Mouse (Mus musculus): ENCODE measurements at regions not wholly inside any gene's neighbourhood (a gene's known extent, or its start where the extent isn't known, plus 50 kb on each side); places are given as distances from the start of the nearest gene placed in this dataset.

DNA sequence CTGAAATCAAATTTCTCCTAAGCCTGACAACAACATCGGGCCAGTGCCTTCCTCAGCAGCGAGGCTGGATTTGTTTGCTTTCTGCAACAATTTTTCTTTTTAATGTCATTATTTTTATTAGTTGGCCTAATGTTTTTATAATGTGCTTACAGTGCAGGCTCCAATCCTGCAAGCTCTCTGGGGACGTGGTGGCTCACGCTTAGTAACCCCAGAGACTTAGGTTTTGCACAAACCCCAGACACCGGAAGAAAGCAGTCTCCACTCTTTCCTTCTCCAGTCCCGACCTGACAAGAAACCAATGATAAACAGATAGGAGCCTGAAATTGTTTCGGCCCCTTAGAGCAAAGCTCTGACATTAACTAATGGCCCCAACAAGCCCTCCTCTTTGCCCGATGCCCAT lies 184.7 kb upstream of the Spaca1 start:
- Histone ChIP-seq H3K27ac (ENCODE audit: control insufficient read depth, low read depth, low read length) (no peak overlapping the region), H3K4me3 (ENCODE audit: control insufficient read depth in 1 of 2, insufficient read depth in 1 of 2, low read depth in 2 of 2, low read length in 2 of 2) (no peak overlapping the region), H3K4me1 (ENCODE audit: control insufficient read depth in 1 of 2, insufficient read depth in 2 of 2, low read length in 2 of 2) (no peaks in the 10 kb centered on the region), H3K27me3 (ENCODE audit: control insufficient read depth in 1 of 2, insufficient read depth in 2 of 2, low read length in 2 of 2) (no peaks in the 10 kb centered on the region), H3K9ac (ENCODE audit: control insufficient read depth, low read depth, low read length, poor library complexity, severe bottlenecking) (no peak overlapping the region), H3K36me3 (ENCODE audit: control insufficient read depth in 1 of 2, insufficient read depth in 2 of 2, low read length in 2 of 2) (no peaks in the 10 kb centered on the region), H3K79me2 (ENCODE audit: control insufficient read depth, insufficient read depth, low read length, poor library complexity) (no peaks in the 10 kb centered on the region), H3K9me3 (replicated peaks; ENCODE audit: insufficient read depth, low read length) (no peaks in the 10 kb centered on the region)
- no peak for TF ChIP-seq EP300 (IDR thresholded peaks at IDR 0.05; ENCODE audit: low read depth in 1 of 2, low read length in 2 of 2)
- no peak for TF ChIP-seq ELF1 (IDR thresholded peaks at IDR 0.05; ENCODE audit: low read depth, low read length)
- TF ChIP-seq E2F4 (IDR thresholded peaks at IDR 0.05; ENCODE audit: borderline replicate concordance, low read depth, low read length), result no peak
- TF ChIP-seq POLR2AphosphoS5 (IDR thresholded peaks at IDR 0.05; ENCODE audit: borderline replicate concordance, low read depth, low read length), result no peak
- TF ChIP-seq POLR2AphosphoS2 (IDR thresholded peaks at IDR 0.05; ENCODE audit: low read length), result no peak
- no peak for TF ChIP-seq JUND (IDR thresholded peaks at IDR 0.05; ENCODE audit: low read depth, low read length)
- TF ChIP-seq UBTF (IDR thresholded peaks at IDR 0.05; ENCODE audit: borderline replicate concordance, insufficient read depth, low read depth, low read length), result no peak
- TF ChIP-seq RAD21 (IDR thresholded peaks at IDR 0.05; ENCODE audit: low read depth, low read length), result no peak
- no peak for TF ChIP-seq NELFE (IDR thresholded peaks at IDR 0.05; ENCODE audit: low read depth, low read length)
- no peak for TF ChIP-seq MAFK (IDR thresholded peaks at IDR 0.05; ENCODE audit: borderline replicate concordance, low read depth, low read length)
- no peak for TF ChIP-seq ETS1 (IDR thresholded peaks at IDR 0.05; ENCODE audit: low read depth, low read length)
- no peak for TF ChIP-seq POLR2A (IDR thresholded peaks at IDR 0.05; ENCODE audit: control insufficient read depth in 1 of 2, insufficient read depth in 1 of 2, low read depth in 1 of 2, low read length in 2 of 2, poor library complexity in 1 of 2)
- no peak for TF ChIP-seq NRF1 (IDR thresholded peaks at IDR 0.05; ENCODE audit: insufficient read depth, low read depth, low read length, poor library complexity, severe bottlenecking)
- no peak for TF ChIP-seq CHD1 (IDR thresholded peaks at IDR 0.05; ENCODE audit: low read depth, low read length)
- TF ChIP-seq SIN3A (IDR thresholded peaks at IDR 0.05; ENCODE audit: low read length), result no peak
- DNase-seq (ENCODE audit: low read depth, low spot score), result no peak

- Histone ChIP-seq H3K4me1 (ENCODE audit: control insufficient read depth in 1 of 2, insufficient read depth in 2 of 2, low read length in 2 of 2) (no peaks in the 10 kb centered on the region), H3K4me3 (ENCODE audit: control insufficient read depth in 1 of 2, insufficient read depth in 1 of 2, low read depth in 2 of 2, low read length in 2 of 2) (no peak overlapping the region), H3K36me3 (ENCODE audit: control insufficient read depth in 1 of 2, insufficient read depth in 2 of 2, low read length in 2 of 2) (no peaks in the 10 kb centered on the region), H3K27me3 (ENCODE audit: control insufficient read depth in 1 of 2, insufficient read depth in 2 of 2, low read length in 2 of 2) (no peaks in the 10 kb centered on the region), H3K9me3 (replicated peaks; ENCODE audit: insufficient read depth, low read length) (no peaks in the 10 kb centered on the region), H3K9ac (ENCODE audit: control insufficient read depth, low read depth, low read length, poor library complexity, severe bottlenecking) (no peak overlapping the region), H3K79me2 (ENCODE audit: control insufficient read depth, insufficient read depth, low read length, poor library complexity) (no peaks in the 10 kb centered on the region), H3K27ac (ENCODE audit: control insufficient read depth, low read depth, low read length) (no peak overlapping the region)
- TF ChIP-seq POLR2A (IDR thresholded peaks at IDR 0.05; ENCODE audit: control insufficient read depth in 1 of 2, insufficient read depth in 1 of 2, low read depth in 1 of 2, low read length in 2 of 2, poor library complexity in 1 of 2), result no peak
- no peak for TF ChIP-seq ZKSCAN1 (IDR thresholded peaks at IDR 0.05; ENCODE audit: low read depth, low read length)
- DNase-seq (ENCODE audit: low read depth, low spot score), result no peak
These were observed 187.8 kb upstream of the Spaca1 start for GRCm38 (mm10) chr4:34237791-34238190.
